Mouse (Mus musculus): ENCODE data around the gene Prf1. TPM values are rescaled to one million over a fixed set of nuclear protein-coding genes. Genes with fewer than 3 reads are reported as not detected.

Gene Prf1
- polyA plus RNA-seq, 1 experiment from 2014 or later: not detected

DNA sequence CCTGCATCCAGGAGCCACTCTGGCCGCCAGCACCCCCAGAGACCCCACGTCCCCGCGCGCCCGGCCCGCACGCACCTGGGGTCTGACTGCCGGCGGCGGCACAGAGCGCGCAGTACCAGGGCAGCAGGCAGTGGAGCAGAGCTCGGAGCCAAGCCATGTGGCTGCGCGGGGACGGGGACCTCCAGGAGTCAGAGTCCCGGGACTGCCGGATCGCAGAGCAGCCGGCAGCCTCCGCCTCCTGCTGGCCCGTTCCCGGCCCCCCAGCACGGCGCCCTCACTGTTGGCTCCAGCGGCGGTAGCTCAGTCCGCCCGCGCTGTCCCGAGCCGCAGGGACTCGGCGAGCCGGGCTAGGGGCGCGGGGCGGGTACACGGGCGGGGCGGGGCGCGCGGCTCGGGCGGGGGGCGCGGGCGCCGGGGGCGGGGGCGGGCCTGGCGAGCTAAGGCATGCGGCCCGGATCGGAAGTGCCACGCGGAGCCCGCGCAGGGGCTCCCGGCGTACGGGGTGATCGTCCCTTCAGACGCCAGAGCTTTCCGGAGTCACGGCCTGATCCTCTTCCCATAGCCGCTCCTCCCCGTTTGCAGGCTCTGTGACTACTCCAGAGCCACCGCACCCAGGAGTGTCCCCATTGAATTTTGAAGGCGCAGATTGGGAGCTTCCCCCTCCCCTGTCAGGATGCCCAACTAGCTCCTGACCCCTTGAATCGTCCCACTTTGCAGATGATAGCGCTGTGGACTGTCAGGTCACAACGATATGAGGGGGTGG is 24.4 kb upstream of the Prf1 start, which contains the start of gene Adamts14:
TSS of gene Adamts14 (minus strand) at position 358 of the 763 bp plus-strand sequence.
- peak within 1 kb of the TSS; percentile 95 for H3K4me2 ChIP-seq (replicated peaks)
- peak within 1 kb of the TSS; percentile 59 for H3K9ac ChIP-seq (replicated peaks)
- no peak within 1 kb of the TSS for H3K27ac ChIP-seq (replicated peaks)
- WGBS: 2% methylated on average over 32 of the region's 75 CpGs
- peak; percentile 73 for ATAC-seq (ENCODE audit: low FRiP score, low read depth)
- H3K9me3 ChIP-seq: no peaks in the 10 kb centered on the region
- H3K4me3 ChIP-seq: peak within 1 kb of the TSS; percentile 57
- H3K4me1 ChIP-seq: 0 out of 2 replicates have a peak, but pooled peaks cover 9% of the 10 kb centered on the region
- peaks cover 54% of the 10 kb centered on the region for H3K27me3 ChIP-seq
- no peaks in the 10 kb centered on the region for H3K36me3 ChIP-seq

DNA sequence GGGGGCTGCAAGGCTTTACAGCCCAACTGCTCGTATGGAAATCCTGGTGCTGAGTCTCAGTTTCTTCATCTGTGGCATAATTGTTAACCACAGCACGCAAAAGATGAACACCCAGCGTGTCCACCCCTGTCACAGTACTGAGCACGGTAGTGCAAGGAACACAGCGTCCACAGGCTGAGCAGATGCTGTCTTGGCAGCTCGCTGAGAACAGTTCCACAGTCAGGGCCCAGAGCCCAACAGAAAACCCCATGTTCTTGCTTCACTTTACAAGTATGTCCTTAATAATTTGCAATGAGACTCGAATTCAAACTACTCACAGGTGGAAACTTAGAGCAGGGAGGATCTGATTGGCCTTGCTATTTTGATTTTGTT is 23.8 kb upstream of the Prf1 start:
- Histone ChIP-seq H3K4me2 (replicated peaks) (peak overlapping the region; percentile 95), H3K27ac (replicated peaks) (no peak overlapping the region)
- ATAC-seq (ENCODE audit: low FRiP score, low read depth): no peak

DNA sequence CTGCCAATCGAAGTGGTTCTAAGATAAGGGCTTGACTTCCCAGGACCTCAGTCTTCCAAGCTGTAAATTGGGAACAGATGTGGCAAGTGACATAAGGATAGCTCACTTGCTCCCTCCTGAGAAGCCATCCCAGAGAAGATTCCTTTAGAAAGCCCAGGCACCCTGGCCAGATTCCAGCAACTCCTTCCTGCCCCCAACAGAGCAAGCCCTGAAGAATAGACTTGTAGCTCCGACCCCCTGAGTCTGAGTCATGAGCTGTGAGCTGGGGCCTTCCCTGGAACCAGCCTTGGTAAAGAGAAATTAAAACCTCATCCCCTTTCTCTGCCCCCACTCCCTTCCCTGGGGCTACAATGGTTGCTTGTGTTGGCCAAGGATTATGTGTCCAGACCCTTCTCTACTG is 23.1 kb upstream of the Prf1 start:
- H3K9me3 ChIP-seq: no peaks in the 10 kb centered on the region
- H3K36me3 ChIP-seq: no peaks in the 10 kb centered on the region
- no peak overlapping the region for H3K4me3 ChIP-seq
- no peak overlapping the region for H3K9ac ChIP-seq (replicated peaks)
- no peak for ATAC-seq (ENCODE audit: low FRiP score, low read depth)
- H3K27me3 ChIP-seq: peaks cover 54% of the 10 kb centered on the region
- 0 out of 2 replicates have a peak, but pooled peaks cover 9% of the 10 kb centered on the region for H3K4me1 ChIP-seq
- no peak overlapping the region for H3K27ac ChIP-seq (replicated peaks)
- H3K4me2 ChIP-seq (replicated peaks): no peak overlapping the region
- WGBS: 67% methylated on average over 2 of the region's 2 CpGs

More for the DNA sequence above, 23.8 kb upstream of the Prf1 start:
- peak overlapping the region; percentile 57 for H3K4me3 ChIP-seq
- H3K36me3 ChIP-seq: no peaks in the 10 kb centered on the region
- no peak overlapping the region for H3K9ac ChIP-seq (replicated peaks)
- H3K27me3 ChIP-seq: peaks cover 54% of the 10 kb centered on the region
- 41% methylated on average over 7 of the region's 7 CpGs for WGBS
- 0 out of 2 replicates have a peak, but pooled peaks cover 9% of the 10 kb centered on the region for H3K4me1 ChIP-seq
- no peaks in the 10 kb centered on the region for H3K9me3 ChIP-seq

DNA sequence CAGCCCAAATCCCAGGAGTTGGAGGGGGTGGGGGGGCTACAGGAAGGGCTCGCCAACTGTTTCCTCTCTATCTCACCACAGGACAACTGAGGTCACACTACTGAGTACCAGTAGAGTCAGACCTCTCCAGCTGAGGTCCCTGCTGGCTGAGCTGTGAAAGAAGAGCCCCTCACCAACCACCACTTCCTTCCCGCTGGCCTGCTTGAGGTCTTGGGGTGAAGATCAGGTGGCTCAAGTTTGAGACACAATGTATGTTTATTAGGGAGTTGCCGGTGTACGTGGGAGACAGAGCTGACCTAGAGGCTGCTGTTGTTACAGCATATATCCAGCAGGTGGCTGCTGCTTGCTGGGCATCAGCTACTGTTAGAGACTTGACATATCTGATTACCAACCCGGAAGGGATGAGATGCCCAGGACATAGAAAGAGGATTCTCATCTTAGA is 21.9 kb upstream of the Prf1 start:
- 5% methylated on average over 5 of the region's 5 CpGs for WGBS
- 0 out of 2 replicates have a peak, but pooled peaks have one; percentile 16 for ATAC-seq (ENCODE audit: low FRiP score, low read depth)
- Histone ChIP-seq H3K9ac (replicated peaks) (no peak overlapping the region), H3K9me3 (no peaks in the 10 kb centered on the region), H3K4me3 (no peak overlapping the region), H3K4me1 (0 out of 2 replicates have a peak, but pooled peaks cover 9% of the 10 kb centered on the region), H3K4me2 (replicated peaks) (0 out of 2 replicates have a peak overlapping the region, but pooled peaks have one; percentile 5), H3K36me3 (no peaks in the 10 kb centered on the region), H3K27ac (replicated peaks) (no peak overlapping the region), H3K27me3 (peaks cover 44% of the 10 kb centered on the region)

DNA sequence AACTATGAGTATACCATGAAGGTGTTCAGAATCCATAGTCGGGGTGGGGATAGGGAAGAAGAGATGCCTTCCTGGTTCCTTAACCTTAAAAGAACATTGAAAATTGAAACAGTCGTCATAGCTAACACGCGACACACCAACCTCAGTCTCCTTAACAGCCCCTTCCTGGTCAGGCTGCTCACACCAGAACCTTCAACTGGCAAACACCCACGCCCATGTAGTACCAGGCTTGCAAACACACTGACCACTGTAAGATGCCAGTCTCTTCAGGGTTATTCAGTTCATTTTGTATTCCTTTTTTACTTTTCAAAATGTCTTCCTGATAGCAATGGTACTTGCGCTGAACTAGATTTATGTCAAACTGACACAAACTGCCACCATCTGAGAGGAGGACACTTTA is 20.6 kb upstream of the Prf1 start:
- 91% methylated on average over 6 of the region's 6 CpGs for WGBS
- Histone ChIP-seq H3K4me2 (replicated peaks) (no peak overlapping the region), H3K9ac (replicated peaks) (no peak overlapping the region)

DNA sequence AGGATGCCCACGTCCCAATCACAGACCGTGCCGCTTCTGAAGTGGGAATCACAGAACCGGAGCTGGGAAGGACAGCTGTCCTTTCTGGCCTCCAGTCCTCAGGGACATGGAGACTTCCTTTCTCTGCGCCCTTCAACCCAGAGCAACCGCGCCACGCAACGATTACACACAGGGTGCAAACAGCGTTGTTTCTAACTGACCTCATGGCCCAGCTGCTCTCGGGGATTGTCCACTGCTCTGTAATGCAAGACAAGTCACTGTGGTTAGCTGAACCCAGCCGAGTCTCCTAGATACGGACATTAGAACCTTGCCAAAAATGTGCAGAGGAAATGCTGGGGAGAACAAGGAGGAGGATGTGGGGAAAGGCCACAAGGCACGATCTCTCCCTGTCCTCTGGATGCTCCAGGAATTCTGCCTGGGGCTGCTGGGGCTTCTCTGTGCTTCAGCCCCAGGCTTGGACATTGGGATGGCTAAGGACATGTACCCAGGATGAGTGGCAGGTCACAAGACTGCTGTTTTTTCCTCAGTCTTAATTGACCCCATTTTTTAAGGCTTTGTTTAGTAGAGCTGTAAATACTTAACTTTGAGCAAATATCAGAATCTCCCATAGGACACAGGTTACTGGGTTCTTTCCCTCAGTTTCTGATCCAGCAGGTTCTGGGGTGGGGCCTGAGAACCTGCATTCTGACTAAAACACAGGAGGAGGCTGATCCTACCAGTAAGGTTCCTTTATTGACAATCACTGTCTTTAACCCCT is 19.5 kb upstream of the Prf1 start:
- 76% methylated on average over 14 of the region's 14 CpGs for WGBS
- H3K4me2 ChIP-seq (replicated peaks): no peak overlapping the region
- no peak overlapping the region for H3K27ac ChIP-seq (replicated peaks)
- H3K4me3 ChIP-seq: no peak overlapping the region
- H3K4me1 ChIP-seq: 0 out of 2 replicates have a peak, but pooled peaks cover 3% of the 10 kb centered on the region
- no peak overlapping the region for H3K9ac ChIP-seq (replicated peaks)
- H3K36me3 ChIP-seq: no peaks in the 10 kb centered on the region
- H3K27me3 ChIP-seq: peaks cover 25% of the 10 kb centered on the region
- ATAC-seq (ENCODE audit: low FRiP score, low read depth): no peak
- H3K9me3 ChIP-seq: no peaks in the 10 kb centered on the region

More for the DNA sequence above, 20.6 kb upstream of the Prf1 start:
- Histone ChIP-seq H3K4me3 (no peak overlapping the region), H3K27ac (replicated peaks) (no peak overlapping the region), H3K4me1 (0 out of 2 replicates have a peak, but pooled peaks cover 9% of the 10 kb centered on the region), H3K9me3 (no peaks in the 10 kb centered on the region), H3K36me3 (no peaks in the 10 kb centered on the region), H3K27me3 (peaks cover 36% of the 10 kb centered on the region)
- no peak for ATAC-seq (ENCODE audit: low FRiP score, low read depth)

DNA sequence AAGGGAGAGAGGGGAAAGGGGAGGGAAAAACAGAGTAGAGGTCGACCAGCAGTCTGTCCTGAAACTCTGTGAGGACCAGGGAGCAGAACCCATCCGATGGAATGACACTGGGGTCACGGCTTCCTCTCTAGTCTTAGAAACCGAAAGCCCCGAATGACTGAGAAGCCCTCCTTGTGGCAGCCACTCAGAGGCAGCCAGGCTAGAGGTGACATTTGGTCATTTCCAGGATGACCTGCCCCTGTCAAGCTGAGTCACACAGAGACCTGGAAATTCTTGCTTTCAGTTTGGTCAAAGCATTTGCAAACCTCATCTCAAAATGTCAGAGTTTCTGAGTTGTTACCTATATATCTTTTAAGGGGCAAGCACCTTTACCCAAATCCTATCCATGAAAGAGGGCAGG is 16.5 kb upstream of the Prf1 start:
- H3K27me3 ChIP-seq: no peaks in the 10 kb centered on the region
- H3K9me3 ChIP-seq: no peaks in the 10 kb centered on the region
- H3K4me3 ChIP-seq: no peak overlapping the region
- no peak overlapping the region for H3K4me2 ChIP-seq (replicated peaks)
- no peak overlapping the region for H3K27ac ChIP-seq (replicated peaks)
- H3K4me1 ChIP-seq: no peaks in the 10 kb centered on the region
- no peaks in the 10 kb centered on the region for H3K36me3 ChIP-seq
- no peak for ATAC-seq (ENCODE audit: low FRiP score, low read depth)
- H3K9ac ChIP-seq (replicated peaks): no peak overlapping the region
- 81% methylated on average over 5 of the region's 5 CpGs for WGBS

DNA sequence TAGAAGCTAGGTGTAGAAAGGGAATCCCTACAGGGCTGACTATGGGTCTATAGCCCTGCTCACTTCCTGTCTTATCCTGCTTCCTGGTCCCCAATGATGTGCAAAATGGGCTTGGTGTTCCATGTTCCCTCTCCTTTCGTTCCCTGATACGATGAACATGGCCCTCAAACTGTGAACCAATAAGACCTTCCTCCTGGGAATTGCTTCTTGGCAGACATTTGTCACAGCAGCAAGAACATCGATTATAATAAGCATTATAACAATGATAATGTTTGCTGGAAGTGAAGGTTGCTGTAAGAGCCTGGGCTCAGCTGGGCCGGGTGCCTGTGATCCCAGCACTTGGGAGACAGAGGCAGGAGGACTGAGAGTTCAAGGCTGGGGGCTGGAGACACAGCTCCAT is 13.3 kb upstream of the Prf1 start:
- Histone ChIP-seq H3K9ac (replicated peaks) (no peak overlapping the region), H3K27me3 (no peaks in the 10 kb centered on the region), H3K4me2 (replicated peaks) (no peak overlapping the region), H3K36me3 (no peaks in the 10 kb centered on the region), H3K4me1 (no peaks in the 10 kb centered on the region), H3K27ac (replicated peaks) (no peak overlapping the region), H3K9me3 (no peaks in the 10 kb centered on the region), H3K4me3 (no peak overlapping the region)
- no peak for ATAC-seq (ENCODE audit: low FRiP score, low read depth)
- 92% methylated on average over 4 of the region's 4 CpGs for WGBS

DNA sequence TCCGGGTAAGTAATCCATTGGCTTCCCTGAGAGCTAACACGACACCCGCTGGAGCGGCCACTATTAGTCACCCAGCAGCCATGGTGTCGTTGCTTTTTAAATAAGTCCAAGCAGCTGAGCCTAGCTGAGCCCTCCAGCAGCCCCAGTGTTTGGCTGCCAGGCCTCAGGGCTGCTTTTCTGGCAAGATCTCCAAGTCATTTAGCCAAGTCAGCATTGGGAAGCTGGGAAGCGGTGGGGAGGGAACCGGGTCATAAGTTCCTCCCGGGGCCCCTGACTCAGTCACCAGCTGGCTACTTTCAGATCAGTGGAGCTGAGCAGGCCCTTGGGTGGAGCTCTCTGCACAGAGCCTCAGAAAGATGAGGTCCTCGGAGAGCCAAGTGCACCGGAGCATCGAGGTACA is 12.4 kb upstream of the Prf1 start:
- H3K36me3 ChIP-seq: no peaks in the 10 kb centered on the region
- no peaks in the 10 kb centered on the region for H3K4me1 ChIP-seq
- no peak for ATAC-seq (ENCODE audit: low FRiP score, low read depth)
- no peaks in the 10 kb centered on the region for H3K27me3 ChIP-seq
- H3K27ac ChIP-seq (replicated peaks): no peak overlapping the region
- H3K9me3 ChIP-seq: no peaks in the 10 kb centered on the region
- H3K4me3 ChIP-seq: no peak overlapping the region
- H3K9ac ChIP-seq (replicated peaks): no peak overlapping the region
- no peak overlapping the region for H3K4me2 ChIP-seq (replicated peaks)
- WGBS: 78% methylated on average over 11 of the region's 11 CpGs

DNA sequence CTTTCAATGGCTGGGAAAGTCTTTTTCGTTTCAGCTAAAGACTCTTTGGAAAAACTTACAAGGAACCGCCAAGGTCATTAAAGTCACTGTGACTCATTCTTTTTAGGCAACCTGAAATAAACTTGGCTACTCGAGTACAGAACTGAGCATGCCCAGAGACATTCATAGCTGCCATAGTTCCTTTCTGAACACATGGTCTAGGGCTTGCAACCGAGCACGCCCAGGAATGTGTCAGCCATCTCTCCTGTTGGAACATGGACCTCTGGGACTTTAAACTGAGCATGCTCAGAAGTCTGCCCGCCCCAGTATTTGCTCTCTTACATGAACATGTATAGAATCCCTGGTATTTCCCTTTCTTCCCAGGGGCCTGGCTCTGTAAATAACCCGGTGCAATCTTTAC is 11.4 kb upstream of the Prf1 start:
- Histone ChIP-seq H3K4me1 (no peaks in the 10 kb centered on the region), H3K9ac (replicated peaks) (no peak overlapping the region), H3K27me3 (no peaks in the 10 kb centered on the region), H3K4me3 (no peak overlapping the region), H3K9me3 (no peaks in the 10 kb centered on the region), H3K4me2 (replicated peaks) (no peak overlapping the region), H3K27ac (replicated peaks) (no peak overlapping the region), H3K36me3 (no peaks in the 10 kb centered on the region)
- ATAC-seq (ENCODE audit: low FRiP score, low read depth): no peak
- 69% methylated on average over 7 of the region's 7 CpGs for WGBS

DNA sequence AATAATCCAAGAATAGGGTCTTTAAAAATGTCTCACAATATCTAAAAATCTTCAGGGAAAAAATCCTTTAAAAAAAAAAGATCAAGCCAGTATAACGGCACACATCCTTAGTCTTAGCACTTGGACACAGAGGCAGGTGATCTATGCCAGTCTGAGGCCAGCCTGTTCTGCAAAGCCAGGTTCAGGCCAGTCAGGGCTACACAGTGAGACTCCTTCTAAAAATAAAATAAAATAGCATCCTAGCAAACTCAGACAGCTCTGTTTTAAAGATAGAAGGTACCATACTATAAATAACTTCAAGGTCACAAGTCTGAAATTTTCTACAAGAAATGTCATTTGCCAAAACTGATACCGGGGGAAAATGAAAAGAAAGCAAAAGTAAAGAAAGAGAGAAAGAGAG is 7.6 kb upstream of the Prf1 start:
- H3K9ac ChIP-seq (replicated peaks): no peak overlapping the region
- H3K36me3 ChIP-seq: no peaks in the 10 kb centered on the region
- no peak for ATAC-seq (ENCODE audit: low FRiP score, low read depth)
- H3K27me3 ChIP-seq: no peaks in the 10 kb centered on the region
- no peaks in the 10 kb centered on the region for H3K4me1 ChIP-seq
- WGBS: 84% methylated on average over 2 of the region's 2 CpGs
- H3K4me3 ChIP-seq: no peak overlapping the region
- H3K27ac ChIP-seq (replicated peaks): no peak overlapping the region
- no peak overlapping the region for H3K4me2 ChIP-seq (replicated peaks)
- H3K9me3 ChIP-seq: no peaks in the 10 kb centered on the region

DNA sequence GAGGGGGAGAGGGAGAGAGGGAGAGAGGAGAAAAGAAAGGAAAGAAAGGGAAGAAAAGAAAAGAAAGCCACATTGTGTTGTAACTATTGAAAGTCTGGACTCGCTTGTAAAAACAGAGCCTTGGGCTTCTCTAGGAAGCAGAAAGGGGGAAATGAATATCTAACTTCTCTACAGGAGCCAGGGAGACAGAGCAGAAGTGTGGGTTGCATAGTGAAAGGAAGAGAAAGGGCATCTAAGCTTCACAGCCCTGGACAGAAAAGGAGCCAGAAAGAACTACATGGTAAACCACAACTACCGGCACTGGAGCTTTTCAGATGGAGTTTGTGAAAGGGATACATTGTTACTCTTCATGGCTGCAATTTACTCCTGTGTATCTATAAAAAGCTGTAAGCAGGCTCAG is 7.2 kb upstream of the Prf1 start:
- no peak overlapping the region for H3K4me3 ChIP-seq
- no peaks in the 10 kb centered on the region for H3K36me3 ChIP-seq
- no peak overlapping the region for H3K9ac ChIP-seq (replicated peaks)
- H3K27me3 ChIP-seq: no peaks in the 10 kb centered on the region
- H3K27ac ChIP-seq (replicated peaks): no peak overlapping the region
- H3K4me1 ChIP-seq: no peaks in the 10 kb centered on the region
- no peaks in the 10 kb centered on the region for H3K9me3 ChIP-seq
- no peak overlapping the region for H3K4me2 ChIP-seq (replicated peaks)
- WGBS: 51% methylated on average over 2 of the region's 2 CpGs
- no peak for ATAC-seq (ENCODE audit: low FRiP score, low read depth)
